Mouse (Mus musculus) left cerebral cortex, adult 2 months (tissue): ENCODE measurements at regions not wholly inside any gene's neighbourhood (a gene's known extent, or its start where the extent isn't known, plus 50 kb on each side); places are given as distances from the start of the nearest gene placed in this dataset.

Experiments used
- DNase-seq, 2 experiments: peaks; one replicate each; pipeline ENCODE4 v3.0.0; 2021 to 2022; ENCODE audit warnings: low spot score in 2 of 2, mixed read lengths in 1 of 2; ENCODE audit errors: extremely low spot score in 1 of 2
- H3K27ac ChIP-seq: fragments of 200-600 bp; 2 replicates; pipeline ENCODE4 v1.8.1; 2022
- H3K4me3 ChIP-seq: fragments of 200-600 bp; 2 replicates; pipeline ENCODE4 v1.8.1; 2022
- CTCF ChIP-seq: fragments of 200-600 bp; IDR thresholded peaks from 2 replicates; pipeline ENCODE4 v1.8.1; 2022; ENCODE audit warnings: antibody characterized with exemption, mild to moderate bottlenecking, moderate library complexity
- intact Hi-C: fragments of 180-260 bp; cut with DNase I; formaldehyde crosslinking; loops from one replicate; pipeline ENCODE4 v1.15.1; 2025

DNA sequence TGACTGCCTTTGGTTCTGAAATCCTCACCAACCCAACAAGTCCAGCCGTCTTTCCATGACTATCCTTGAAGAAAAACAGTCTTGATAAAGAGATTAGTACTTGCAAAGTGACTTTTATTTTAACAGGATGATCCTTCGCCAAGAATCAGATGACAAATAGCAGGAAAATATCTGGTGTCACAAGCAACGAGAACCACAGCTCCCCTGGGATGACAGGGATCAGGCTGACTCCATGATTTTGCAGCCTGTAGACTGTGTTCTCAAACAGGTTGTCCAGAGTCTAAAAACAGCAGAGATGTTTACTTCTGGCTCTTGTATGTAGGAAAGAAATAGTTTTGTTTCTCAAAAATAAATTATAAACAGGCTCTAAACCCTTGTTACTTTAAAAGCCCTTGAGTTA, 63.3 kb downstream of the Tmem18 start:
- DNase-seq = no peak
- Histone ChIP-seq H3K27ac (no peak overlapping the region), H3K4me3 (no peak overlapping the region)
- intact Hi-C loops = no loop called here
- TF ChIP-seq CTCF = no peak

DNA sequence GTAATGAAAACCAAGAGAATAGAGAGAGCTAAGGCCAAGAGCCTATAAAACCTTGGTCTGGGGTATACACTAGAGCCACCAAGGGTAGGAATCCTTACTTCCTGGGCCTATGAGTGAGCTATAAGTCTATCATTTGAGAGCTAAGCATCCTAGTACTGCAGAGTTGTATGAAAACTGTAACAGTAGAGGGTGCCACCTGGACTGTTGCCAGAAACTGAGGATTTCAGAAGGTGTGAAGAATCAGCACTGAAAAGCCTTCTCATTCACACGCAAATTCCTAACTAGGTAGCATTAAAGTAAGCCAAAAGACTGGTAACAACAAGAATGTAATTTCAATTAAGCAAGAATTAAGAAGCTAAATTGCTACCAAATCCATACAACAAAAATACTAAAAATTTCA, 67.3 kb downstream of the Tmem18 start:
- peak; percentile 15 to 24 for DNase-seq
- intact Hi-C loops = loop anchor here (2.0 kb wide), 1 partner anchor 51 kb away; no protein-coding TSS in a partner anchor
- TF ChIP-seq CTCF = no peak
- Histone ChIP-seq H3K27ac (no peak overlapping the region), H3K4me3 (no peak overlapping the region)

DNA sequence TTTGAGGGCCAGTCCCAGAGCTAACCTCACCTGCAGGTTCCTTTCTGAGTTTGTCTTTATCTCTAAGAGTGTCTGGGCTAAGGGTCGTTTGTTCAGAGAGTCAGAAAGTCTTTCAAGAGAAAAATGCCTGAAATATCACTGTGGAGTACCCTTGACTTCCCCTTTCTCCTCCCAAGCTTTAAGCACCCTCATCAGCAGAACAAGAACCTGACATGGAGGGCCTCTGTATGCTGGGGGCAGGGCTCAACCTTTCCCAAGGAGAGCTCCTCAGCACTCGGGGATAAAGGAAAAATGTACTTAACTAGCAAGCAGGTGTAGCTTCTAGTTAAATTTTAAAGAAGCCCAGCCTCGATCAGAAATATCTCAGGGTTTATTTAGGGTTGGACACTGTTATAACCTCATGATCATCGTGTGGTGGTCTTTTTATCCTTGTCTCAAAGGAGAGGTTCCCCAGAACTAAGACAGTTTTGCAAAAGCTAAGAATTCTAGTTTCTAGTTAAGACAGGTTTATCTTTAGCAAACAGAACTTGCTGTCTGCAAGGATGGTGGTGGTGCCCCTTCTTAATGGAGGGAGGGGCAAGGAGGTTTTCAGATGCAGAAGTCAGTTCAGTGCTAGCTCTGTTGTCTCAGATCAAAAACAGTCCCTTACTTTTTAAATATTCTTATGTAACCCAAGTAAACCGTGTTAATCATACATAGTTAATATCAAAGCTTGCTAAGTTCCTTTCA, 70.3 kb downstream of the Tmem18 start:
- intact Hi-C loops = no loop called here
- DNase-seq = no peak
- H3K4me3 ChIP-seq = no peak overlapping the region
- no peak overlapping the region for H3K27ac ChIP-seq
- no peak for TF ChIP-seq CTCF

DNA sequence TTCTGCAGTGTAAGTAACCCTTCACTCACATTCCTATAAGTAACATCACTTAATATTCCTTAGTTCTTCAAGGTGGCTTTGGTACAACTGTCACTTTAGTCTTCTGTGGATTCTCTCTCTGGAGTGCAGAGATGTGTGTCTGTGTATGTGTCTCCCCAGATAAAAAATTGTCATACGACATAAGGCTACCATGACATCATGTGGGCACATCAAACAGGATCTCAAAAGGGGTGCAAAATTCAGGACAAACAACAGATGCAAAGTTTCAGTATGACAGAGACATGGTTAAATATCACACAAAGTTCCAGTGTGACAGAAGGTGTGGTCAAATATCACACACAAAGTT, 70.8 kb downstream of the Tmem18 start:
- Histone ChIP-seq H3K4me3 (no peak overlapping the region), H3K27ac (no peak overlapping the region)
- intact Hi-C loops = no loop called here
- DNase-seq = no peak
- no peak for TF ChIP-seq CTCF

DNA sequence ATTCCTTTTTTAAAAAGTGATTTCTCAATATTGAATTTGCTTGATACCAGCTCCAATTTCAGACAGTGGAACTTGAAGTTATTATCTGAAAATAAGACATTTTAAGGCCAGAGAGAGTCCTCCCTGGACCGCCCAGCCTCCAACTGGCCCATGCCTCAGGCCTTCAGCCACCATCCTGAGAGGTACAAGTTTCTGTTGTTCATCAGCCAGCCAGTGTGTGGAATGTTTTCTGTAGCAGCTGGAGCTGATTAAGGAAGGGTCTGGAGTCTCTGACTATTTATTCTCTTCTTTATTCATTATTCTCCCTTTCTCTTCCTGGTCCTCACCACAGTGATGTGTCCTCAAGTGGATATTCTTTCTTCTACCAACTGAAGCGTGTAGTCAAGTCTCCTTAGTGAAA, 94.6 kb downstream of the Tmem18 start:
- Histone ChIP-seq H3K27ac (no peak overlapping the region), H3K4me3 (no peak overlapping the region)
- no peak for TF ChIP-seq CTCF
- DNase-seq = no peak
- intact Hi-C loops = no loop called here

DNA sequence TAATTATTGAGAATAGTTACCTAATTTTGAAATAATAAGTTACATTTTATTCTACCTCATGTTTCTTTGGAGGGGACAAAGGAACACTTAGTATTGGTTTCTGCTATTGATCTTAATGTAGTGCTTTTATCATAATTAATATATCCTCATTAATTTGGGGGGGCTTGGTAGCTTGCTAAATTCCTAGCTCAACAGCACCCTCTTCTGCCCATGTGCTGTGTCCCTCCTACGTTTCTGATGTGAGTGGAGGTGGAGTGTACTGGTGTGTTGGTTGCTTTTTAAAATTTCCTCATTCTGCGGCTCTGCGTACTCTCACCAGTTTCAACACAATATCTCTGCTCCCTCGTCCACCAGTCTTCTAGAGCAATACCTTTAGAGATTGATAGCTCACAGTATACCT, 105.8 kb downstream of the Tmem18 start:
- no peak overlapping the region for H3K27ac ChIP-seq
- no peak overlapping the region for H3K4me3 ChIP-seq
- TF ChIP-seq CTCF = peak; percentile 21
- intact Hi-C loops = loop anchor here (5.0 kb wide), 1 partner anchor 197 kb away; no protein-coding TSS in a partner anchor
- DNase-seq = no peak

DNA sequence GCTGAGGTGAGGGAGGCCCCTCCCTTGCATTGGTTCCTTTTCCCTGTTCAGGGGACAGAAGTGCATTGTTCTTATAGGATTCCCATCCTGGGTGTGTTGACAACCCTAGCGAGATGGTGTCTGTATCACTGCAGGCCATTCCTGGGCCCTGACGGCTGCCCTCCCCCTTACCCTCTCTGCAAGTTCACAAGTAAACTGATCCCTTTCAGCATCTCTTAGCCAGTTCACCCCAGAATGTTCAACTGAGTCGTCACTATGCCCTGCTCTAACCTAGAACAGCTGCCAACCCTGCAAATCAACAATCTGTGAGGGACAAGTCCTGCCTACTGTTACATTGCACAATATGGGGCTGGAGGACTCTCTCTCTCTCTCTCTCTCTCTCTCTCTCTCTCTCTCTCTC, 109.3 kb downstream of the Tmem18 start:
- intact Hi-C loops = loop anchor here (5.0 kb wide), 1 partner anchor 194 kb away; no protein-coding TSS in a partner anchor
- no peak for DNase-seq
- no peak overlapping the region for H3K4me3 ChIP-seq
- H3K27ac ChIP-seq = no peak overlapping the region
- no peak for TF ChIP-seq CTCF

DNA sequence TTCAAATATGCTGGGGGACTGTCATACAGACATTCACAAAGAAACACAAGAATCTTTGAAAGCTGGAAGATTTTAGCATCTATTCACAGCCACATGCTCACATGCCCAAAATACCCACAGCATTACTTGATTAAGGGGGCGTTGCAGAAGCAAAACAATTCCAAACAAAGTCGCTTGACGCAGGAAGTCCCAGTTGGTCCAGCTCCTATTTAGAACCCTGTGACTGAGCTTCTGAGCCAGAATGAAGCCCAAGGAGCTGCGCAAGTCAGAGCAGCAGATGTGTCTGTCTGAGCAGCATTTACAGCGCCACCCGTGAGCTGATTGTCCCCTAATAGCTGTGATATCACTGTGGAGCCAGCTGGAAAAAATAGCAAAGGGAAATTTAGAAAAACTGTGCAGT, 114.0 kb downstream of the Tmem18 start:
- intact Hi-C loops = no loop called here
- Histone ChIP-seq H3K27ac (no peak overlapping the region), H3K4me3 (no peak overlapping the region)
- DNase-seq = peak; percentile 31 to 46
- no peak for TF ChIP-seq CTCF

DNA sequence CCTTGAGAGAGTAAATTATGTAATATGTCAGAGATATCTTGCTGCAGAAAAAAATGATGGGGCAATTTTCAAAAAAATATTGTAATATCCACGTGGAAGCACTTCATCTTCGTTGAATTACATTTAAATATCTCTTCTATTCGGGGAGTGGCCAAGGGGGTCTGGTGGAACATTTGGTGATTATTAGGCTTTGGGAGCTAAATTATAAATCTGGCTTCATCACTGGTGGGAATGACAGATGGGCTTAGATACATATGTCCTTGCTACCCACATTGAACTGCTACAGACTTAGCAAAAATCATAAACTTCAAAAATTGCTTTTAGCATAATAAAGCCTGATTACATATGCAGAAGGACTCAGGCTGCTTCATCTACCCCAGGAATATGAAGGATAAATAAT, 119.5 kb downstream of the Tmem18 start:
- no peak for DNase-seq
- intact Hi-C loops = loop anchor here (2.0 kb wide), 1 partner anchor 53 kb away; no protein-coding TSS in a partner anchor
- Histone ChIP-seq H3K4me3 (no peak overlapping the region), H3K27ac (no peak overlapping the region)
- no peak for TF ChIP-seq CTCF

DNA sequence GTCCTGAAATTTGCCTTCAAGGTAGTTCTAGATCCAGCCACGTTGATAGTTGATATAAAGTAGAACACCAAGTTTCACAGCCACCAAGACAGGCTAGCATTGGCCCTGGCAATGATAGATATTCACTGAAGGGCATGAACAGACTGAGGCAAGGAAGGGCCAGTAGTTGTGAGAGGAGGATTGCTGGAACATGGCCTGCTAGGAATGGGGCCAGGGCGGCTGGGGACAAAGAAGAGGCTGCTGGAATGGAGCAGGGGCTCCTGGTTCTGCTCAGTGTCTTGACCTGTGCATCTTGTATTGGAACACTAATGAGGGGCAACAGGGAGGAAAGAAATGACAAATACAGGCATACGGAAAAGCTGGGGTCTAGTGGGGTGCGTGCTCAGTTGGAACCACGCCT, 123.0 kb downstream of the Tmem18 start:
- TF ChIP-seq CTCF = no peak
- no peak overlapping the region for H3K4me3 ChIP-seq
- no peak for DNase-seq
- intact Hi-C loops = loop anchor here (5.0 kb wide), 1 partner anchor 175 kb away; the partner anchor contains the start of gene Alkal2
- no peak overlapping the region for H3K27ac ChIP-seq

DNA sequence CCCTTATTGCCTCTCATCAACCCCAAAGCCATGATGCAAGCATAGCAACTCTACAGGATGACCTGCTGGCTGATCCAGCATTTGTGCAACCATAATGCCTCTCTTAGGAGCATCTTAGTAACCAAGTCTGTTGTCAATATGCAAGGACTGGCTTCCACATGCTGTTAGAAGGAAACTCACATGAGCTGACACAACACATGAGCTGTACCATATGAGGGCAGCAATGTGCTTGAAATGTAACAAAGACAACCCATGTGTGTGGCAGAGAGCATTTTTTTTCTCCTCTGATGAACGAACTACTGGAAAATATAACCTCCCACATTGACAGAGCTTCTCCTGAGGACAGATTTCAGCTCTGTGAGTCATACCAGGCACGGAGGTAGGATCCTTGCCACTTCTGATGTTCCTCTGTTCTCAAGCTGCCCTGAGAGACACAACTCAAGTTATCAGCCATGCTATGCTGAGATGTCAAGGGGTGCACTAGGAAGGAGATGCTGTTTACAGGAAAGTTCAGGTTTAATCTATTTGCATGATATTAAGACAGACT, 124.5 kb downstream of the Tmem18 start:
- H3K27ac ChIP-seq = no peak overlapping the region
- no peak overlapping the region for H3K4me3 ChIP-seq
- DNase-seq = no peak
- intact Hi-C loops = loop anchor here (5.0 kb wide), 1 partner anchor 174 kb away; the partner anchor contains the start of gene Alkal2
- TF ChIP-seq CTCF = no peak; the same call in 1 of the 2 replicates

DNA sequence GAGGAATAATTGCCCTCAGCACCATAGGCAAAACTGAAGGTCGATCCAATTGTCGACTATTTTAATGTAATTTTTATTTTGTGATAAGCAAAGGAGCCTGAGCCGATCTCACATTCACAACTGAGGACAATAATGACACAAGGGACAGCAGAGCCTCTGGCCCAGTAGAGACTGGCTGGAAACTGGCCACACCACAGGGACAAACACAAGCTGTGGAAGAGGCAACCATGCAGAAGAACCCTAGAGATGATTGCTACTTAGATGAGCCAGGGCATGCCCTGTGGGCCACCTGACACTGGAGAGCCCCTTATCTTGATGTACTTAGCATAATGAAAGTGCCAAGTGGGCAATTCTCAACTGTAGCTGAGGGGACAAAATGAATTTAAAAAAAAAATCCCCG, 126.3 kb downstream of the Tmem18 start:
- intact Hi-C loops = no loop called here
- H3K4me3 ChIP-seq = no peak overlapping the region
- no peak for DNase-seq
- no peak overlapping the region for H3K27ac ChIP-seq
- TF ChIP-seq CTCF = no peak

DNA sequence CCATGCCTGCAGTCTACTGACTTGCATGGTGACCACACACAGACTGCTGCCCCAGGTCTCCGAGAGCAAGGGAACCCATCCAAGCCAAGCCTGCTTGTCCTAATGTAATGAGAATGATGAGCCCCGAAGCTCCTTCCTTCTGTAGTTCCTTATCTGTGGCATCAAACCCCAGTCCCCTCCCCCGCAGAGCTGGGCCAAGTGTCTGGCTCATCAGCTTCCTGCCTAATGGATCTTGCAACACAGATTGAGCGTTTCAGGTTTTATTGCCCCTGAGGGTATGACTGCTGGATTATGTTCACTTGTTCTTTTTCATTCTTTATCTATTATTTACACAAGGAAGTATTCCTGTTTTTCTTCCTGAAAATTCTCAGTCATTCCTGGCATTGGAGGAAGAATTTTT, 142.5 kb downstream of the Tmem18 start:
- no peak for DNase-seq
- intact Hi-C loops = no loop called here
- H3K27ac ChIP-seq = no peak overlapping the region

More for the DNA sequence above, 142.5 kb downstream of the Tmem18 start:
- no peak overlapping the region for H3K4me3 ChIP-seq
- TF ChIP-seq CTCF = no peak
